Mouse (Mus musculus) spleen, postnatal 0 days (tissue): ENCODE results near the gene Mbd5. TPM values are rescaled to one million over a fixed set of nuclear protein-coding genes. Genes with fewer than 3 reads are reported as not detected.

Source experiments
- polyA plus RNA-seq: library from polyadenylated mRNA; unstranded; fragments of >200 nt; fragmentation: Nextera tagmentation; extraction: Ambion mirVana; gene quantifications from 2 replicates; pipeline ENCODE4 v1.2.1, GENCODE M21; 2015

Mbd5 gene
- 11.2 and 12.6 TPM in 2 replicates for polyA plus RNA-seq

DNA sequence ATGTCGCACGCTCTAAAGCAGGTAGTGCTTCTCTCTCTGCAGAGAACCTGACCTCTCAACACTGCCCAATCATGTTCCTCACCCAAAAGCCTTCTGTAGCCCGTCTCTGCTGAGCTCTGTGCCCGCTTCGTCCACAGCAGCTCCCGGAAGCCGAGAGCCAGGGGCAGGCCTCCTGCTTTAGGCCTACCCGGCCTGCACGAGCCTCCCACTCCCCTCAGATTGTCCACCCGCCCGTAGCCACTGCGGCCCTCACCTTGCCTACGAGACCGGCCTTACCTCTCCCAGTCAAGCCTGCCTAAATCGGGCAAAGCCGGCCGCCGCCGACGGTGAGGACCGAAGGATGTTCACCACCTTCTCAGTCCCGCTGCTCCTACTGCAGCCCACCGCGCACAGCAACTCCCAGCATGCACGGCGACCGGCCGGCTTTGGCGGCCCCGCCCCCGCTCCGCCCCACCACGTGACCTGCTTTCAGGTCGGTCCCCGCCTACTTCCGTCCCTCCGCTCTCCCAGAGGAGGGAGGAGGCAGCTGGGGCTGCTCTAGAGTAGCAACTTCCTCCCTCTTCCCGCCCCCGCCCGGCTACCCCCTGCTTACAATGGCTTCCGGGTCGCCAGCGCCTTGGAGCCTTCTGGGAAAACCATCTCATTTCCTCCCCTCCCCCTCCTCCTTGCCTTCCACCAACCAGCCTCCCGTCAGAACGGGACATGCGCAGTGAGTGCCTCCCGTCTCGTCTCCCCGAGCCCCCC lies at the start of gene Mbd5:
Gene Mbd5, plus strand, starts transcription at position 668 of the 744 bp plus-strand sequence.

DNA sequence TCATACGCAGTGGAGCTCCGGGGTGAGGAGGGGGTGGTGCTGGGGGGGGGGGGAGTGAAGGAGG lies 776 bp downstream of the Mbd5 start, which contains the start of gene Orc4:
Gene Orc4, minus strand, starts transcription at position 26 of the 64 bp plus-strand sequence.

Other genes starting within 250 kb of the Mbd5 start
- 1.9 and 2.6 TPM in 2 replicates for gene Acvr2a, start 135.4 kb upstream of the Mbd5 start, polyA plus RNA-seq
- 46.0 and 47.2 TPM in 2 replicates for gene Orc4, start 769 bp downstream of the Mbd5 start, polyA plus RNA-seq